Mouse (Mus musculus): Measurements from ENCODE around the gene Cyp27a1. TPM values are rescaled to one million over a fixed set of nuclear protein-coding genes. Genes with fewer than 3 reads are reported as not detected.

Gene Cyp27a1
- polyA plus RNA-seq, 1 experiment, result 10.7 TPM

DNA sequence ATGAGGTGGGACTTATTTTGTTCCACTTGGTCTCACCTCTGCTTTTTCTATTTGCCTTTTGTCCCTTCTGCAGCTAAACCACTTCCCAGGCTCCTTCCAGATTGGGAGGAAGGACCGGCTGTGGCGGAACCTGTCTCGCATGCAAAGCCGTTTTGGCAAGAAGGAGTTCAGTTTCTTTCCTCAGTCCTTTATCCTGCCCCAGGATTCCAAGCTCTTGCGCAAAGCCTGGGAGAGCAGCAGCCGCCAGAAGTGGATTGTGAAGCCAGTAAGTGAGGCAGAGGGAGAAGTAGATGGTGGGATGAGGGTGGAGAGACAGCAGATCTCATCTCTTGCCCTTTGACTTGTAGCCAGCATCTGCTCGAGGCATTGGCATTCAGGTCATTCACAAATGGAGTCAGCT, 26.2 kb upstream of the Cyp27a1 start:
- no peak for DNase-seq
- Histone ChIP-seq H3K27ac (ENCODE audit: control insufficient read depth, insufficient read depth, low read length) (no peak overlapping the region), H3K4me3 (ENCODE audit: control insufficient read depth, insufficient read depth, low read length) (no peak overlapping the region), H3K36me3 (ENCODE audit: control insufficient read depth, insufficient read depth, low read length) (peaks cover 56% of the 10 kb centered on the region), H3K27me3 (ENCODE audit: control insufficient read depth, insufficient read depth, low read length) (no peaks in the 10 kb centered on the region), H3K4me1 (replicated peaks; ENCODE audit: control insufficient read depth, insufficient read depth, low read length) (no peaks in the 10 kb centered on the region)
- 94% methylated on average over 7 of the region's 7 CpGs for WGBS
- TF ChIP-seq CTCF (IDR thresholded peaks at IDR 0.05; ENCODE audit: borderline replicate concordance, control insufficient read depth, extremely low read depth, insufficient read depth, low read length, poor library complexity) (no peak), POLR2A (IDR thresholded peaks at IDR 0.05; ENCODE audit: control insufficient read depth, extremely low read depth, insufficient read depth, low read length, poor library complexity) (no peak)

DNA sequence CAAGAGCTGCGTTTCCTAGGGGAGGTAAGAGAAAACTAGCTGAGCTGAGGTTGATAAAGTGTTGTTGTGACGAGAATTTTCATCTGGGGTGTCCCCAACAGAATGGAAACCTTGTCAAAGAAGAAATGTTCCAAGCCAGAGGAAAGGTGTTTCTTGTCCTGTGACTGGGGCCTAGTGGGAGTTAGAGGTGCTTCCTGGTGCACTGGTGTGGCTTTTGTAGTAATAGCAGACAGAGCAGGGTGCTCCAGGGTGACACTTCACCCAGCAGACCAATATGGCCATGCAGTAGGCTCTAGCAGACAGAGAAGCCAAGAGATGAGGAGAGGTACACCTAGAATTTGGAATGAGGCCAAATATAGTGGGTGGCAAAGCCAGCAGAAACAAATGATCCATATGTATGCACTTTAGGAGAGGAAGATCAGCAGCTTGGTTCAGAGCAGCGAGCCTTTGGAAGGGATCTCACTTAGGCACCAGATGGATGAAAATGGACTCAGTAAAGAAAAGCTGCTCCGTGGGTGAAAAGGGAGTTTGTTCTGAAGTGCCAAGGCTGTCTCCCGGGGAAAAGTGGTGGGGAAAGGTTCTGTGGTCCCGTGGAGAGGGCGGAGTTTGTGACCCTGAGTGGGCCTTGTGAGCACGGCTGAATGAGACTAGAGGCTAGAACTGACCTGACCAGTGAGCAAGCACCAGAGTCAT, 19.3 kb upstream of the Cyp27a1 start:
- DNase-seq, result no peak
- WGBS, result 97% methylated on average over 8 of the region's 8 CpGs

GRCm38 (mm10) chr1:74695836-74696235, 17.5 kb upstream of the Cyp27a1 start:
- H3K36me3 ChIP-seq (ENCODE audit: control insufficient read depth, insufficient read depth, low read length), result peaks cover 32% of the 10 kb centered on the region
- H3K4me1 ChIP-seq (replicated peaks; ENCODE audit: control insufficient read depth, insufficient read depth, low read length), result no peaks in the 10 kb centered on the region
- TF ChIP-seq CTCF (IDR thresholded peaks at IDR 0.05; ENCODE audit: borderline replicate concordance, control insufficient read depth, extremely low read depth, insufficient read depth, low read length, poor library complexity), result no peak
- no peak for TF ChIP-seq POLR2A (IDR thresholded peaks at IDR 0.05; ENCODE audit: control insufficient read depth, extremely low read depth, insufficient read depth, low read length, poor library complexity)
- DNase-seq, result no peak
- 99% methylated on average over 4 of the region's 4 CpGs for WGBS
- no peak overlapping the region for H3K27ac ChIP-seq (ENCODE audit: control insufficient read depth, insufficient read depth, low read length)
- H3K27me3 ChIP-seq (ENCODE audit: control insufficient read depth, insufficient read depth, low read length), result no peaks in the 10 kb centered on the region
- no peak overlapping the region for H3K4me3 ChIP-seq (ENCODE audit: control insufficient read depth, insufficient read depth, low read length)

More for the DNA sequence above, 19.3 kb upstream of the Cyp27a1 start:
- Histone ChIP-seq H3K36me3 (ENCODE audit: control insufficient read depth, insufficient read depth, low read length) (peaks cover 43% of the 10 kb centered on the region), H3K27me3 (ENCODE audit: control insufficient read depth, insufficient read depth, low read length) (no peaks in the 10 kb centered on the region), H3K27ac (ENCODE audit: control insufficient read depth, insufficient read depth, low read length) (no peak overlapping the region), H3K4me3 (ENCODE audit: control insufficient read depth, insufficient read depth, low read length) (no peak overlapping the region), H3K4me1 (replicated peaks; ENCODE audit: control insufficient read depth, insufficient read depth, low read length) (no peaks in the 10 kb centered on the region)
- no peak for TF ChIP-seq CTCF (IDR thresholded peaks at IDR 0.05; ENCODE audit: borderline replicate concordance, control insufficient read depth, extremely low read depth, insufficient read depth, low read length, poor library complexity)
- TF ChIP-seq POLR2A (IDR thresholded peaks at IDR 0.05; ENCODE audit: control insufficient read depth, extremely low read depth, insufficient read depth, low read length, poor library complexity), result no peak

- TF ChIP-seq CTCF (IDR thresholded peaks at IDR 0.05; ENCODE audit: borderline replicate concordance, control insufficient read depth, extremely low read depth, insufficient read depth, low read length, poor library complexity), result no peak
- no peak for TF ChIP-seq POLR2A (IDR thresholded peaks at IDR 0.05; ENCODE audit: control insufficient read depth, extremely low read depth, insufficient read depth, low read length, poor library complexity)
- no peak for DNase-seq
- Histone ChIP-seq H3K27ac (ENCODE audit: control insufficient read depth, insufficient read depth, low read length) (no peak overlapping the region), H3K36me3 (ENCODE audit: control insufficient read depth, insufficient read depth, low read length) (peaks cover 22% of the 10 kb centered on the region), H3K27me3 (ENCODE audit: control insufficient read depth, insufficient read depth, low read length) (no peaks in the 10 kb centered on the region), H3K4me3 (ENCODE audit: control insufficient read depth, insufficient read depth, low read length) (no peak overlapping the region), H3K4me1 (replicated peaks; ENCODE audit: control insufficient read depth, insufficient read depth, low read length) (no peaks in the 10 kb centered on the region)
- 94% methylated on average over 6 of the region's 6 CpGs for WGBS
Measured at GRCm38 (mm10) chr1:74697416-74697815, 16.0 kb upstream of the Cyp27a1 start.

GRCm38 (mm10) chr1:74698353-74698752, 15.0 kb upstream of the Cyp27a1 start:
- DNase-seq, result no peak
- H3K27ac ChIP-seq (ENCODE audit: control insufficient read depth, insufficient read depth, low read length), result no peak overlapping the region
- TF ChIP-seq CTCF (IDR thresholded peaks at IDR 0.05; ENCODE audit: borderline replicate concordance, control insufficient read depth, extremely low read depth, insufficient read depth, low read length, poor library complexity), result no peak
- TF ChIP-seq POLR2A (IDR thresholded peaks at IDR 0.05; ENCODE audit: control insufficient read depth, extremely low read depth, insufficient read depth, low read length, poor library complexity), result no peak

GRCm38 (mm10) chr1:74698791-74699190, 14.6 kb upstream of the Cyp27a1 start:
- Histone ChIP-seq H3K27me3 (ENCODE audit: control insufficient read depth, insufficient read depth, low read length) (no peaks in the 10 kb centered on the region), H3K36me3 (ENCODE audit: control insufficient read depth, insufficient read depth, low read length) (peaks cover 21% of the 10 kb centered on the region), H3K4me1 (replicated peaks; ENCODE audit: control insufficient read depth, insufficient read depth, low read length) (no peaks in the 10 kb centered on the region), H3K27ac (ENCODE audit: control insufficient read depth, insufficient read depth, low read length) (no peak overlapping the region), H3K4me3 (ENCODE audit: control insufficient read depth, insufficient read depth, low read length) (no peak overlapping the region)
- TF ChIP-seq CTCF (IDR thresholded peaks at IDR 0.05; ENCODE audit: borderline replicate concordance, control insufficient read depth, extremely low read depth, insufficient read depth, low read length, poor library complexity), result no peak
- DNase-seq, result no peak
- 94% methylated on average over 1 of the region's 1 CpGs for WGBS

More at GRCm38 (mm10) chr1:74698353-74698752, 15.0 kb upstream of the Cyp27a1 start:
- WGBS, result 100% methylated on average over 1 of the region's 1 CpGs
- no peak overlapping the region for H3K4me3 ChIP-seq (ENCODE audit: control insufficient read depth, insufficient read depth, low read length)
- no peaks in the 10 kb centered on the region for H3K4me1 ChIP-seq (replicated peaks; ENCODE audit: control insufficient read depth, insufficient read depth, low read length)
- no peaks in the 10 kb centered on the region for H3K27me3 ChIP-seq (ENCODE audit: control insufficient read depth, insufficient read depth, low read length)
- H3K36me3 ChIP-seq (ENCODE audit: control insufficient read depth, insufficient read depth, low read length), result peaks cover 21% of the 10 kb centered on the region

DNA sequence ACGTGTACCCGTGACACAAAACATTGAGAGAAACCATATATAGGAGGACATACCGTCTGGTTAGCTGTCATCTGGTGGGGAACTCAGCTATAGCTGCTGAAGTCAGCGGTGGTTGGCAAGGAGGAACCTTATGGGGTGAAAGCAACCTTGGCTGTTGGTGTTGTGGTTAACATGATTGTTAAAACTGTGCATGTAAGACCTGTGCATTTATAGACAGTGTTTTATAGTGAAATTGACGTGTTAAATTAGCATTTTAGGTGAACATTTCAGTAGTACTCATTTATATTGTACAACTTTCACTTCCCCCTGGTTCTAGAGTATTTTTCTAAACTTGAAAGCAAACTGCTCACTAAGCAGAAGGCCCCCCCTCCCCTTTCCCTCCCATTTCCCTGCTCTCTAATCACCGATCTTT, 11.2 kb upstream of the Cyp27a1 start:
- Histone ChIP-seq H3K36me3 (ENCODE audit: control insufficient read depth, insufficient read depth, low read length) (peaks cover 4% of the 10 kb centered on the region; the same call in 1 of the 2 replicates), H3K27ac (ENCODE audit: control insufficient read depth, insufficient read depth, low read length) (no peak overlapping the region), H3K4me1 (replicated peaks; ENCODE audit: control insufficient read depth, insufficient read depth, low read length) (no peaks in the 10 kb centered on the region), H3K27me3 (ENCODE audit: control insufficient read depth, insufficient read depth, low read length) (no peaks in the 10 kb centered on the region), H3K4me3 (ENCODE audit: control insufficient read depth, insufficient read depth, low read length) (no peak overlapping the region)
- no peak for TF ChIP-seq CTCF (IDR thresholded peaks at IDR 0.05; ENCODE audit: borderline replicate concordance, control insufficient read depth, extremely low read depth, insufficient read depth, low read length, poor library complexity)
- no peak for TF ChIP-seq POLR2A (IDR thresholded peaks at IDR 0.05; ENCODE audit: control insufficient read depth, extremely low read depth, insufficient read depth, low read length, poor library complexity)
- 43% methylated on average over 6 of the region's 6 CpGs for WGBS
- no peak for DNase-seq
